Mouse (Mus musculus): Measurements from ENCODE around the gene Ccdc97. TPM values are rescaled to one million over a fixed set of nuclear protein-coding genes. Genes with fewer than 3 reads are reported as not detected.

Ccdc97 gene
- polyA plus RNA-seq, 1 experiment from 2014 or later: 47.7 TPM

GRCm38 (mm10) chr7:25688810-25689586, 29.9 kb downstream of the Ccdc97 start:
- Histone ChIP-seq H3K9ac (replicated peaks; ENCODE audit: low read length) (peak overlapping the region; percentile 36), H3K9me3 (ENCODE audit: control insufficient read depth, low read length) (no peaks in the 10 kb centered on the region), H3K4me1 (ENCODE audit: control insufficient read depth, insufficient read depth, low read length) (peaks cover 33% of the 10 kb centered on the region), H3K36me3 (ENCODE audit: control insufficient read depth, insufficient read depth, low read length) (no peaks in the 10 kb centered on the region), H3K27ac (replicated peaks; ENCODE audit: low read depth, low read length) (no peak overlapping the region), H3K27me3 (ENCODE audit: control insufficient read depth, insufficient read depth, low read length) (peaks cover 54% of the 10 kb centered on the region), H3K4me3 (replicated peaks; ENCODE audit: low read depth, low read length) (peak overlapping the region; percentile 30), H3K4me2 (ENCODE audit: low read length) (peak overlapping the region; percentile 54)
- ATAC-seq (ENCODE audit: low FRiP score, low TSS enrichment): no peak
- 2% methylated on average over 50 of the region's 52 CpGs for WGBS
- peak; percentile 47 for DNase-seq

DNA sequence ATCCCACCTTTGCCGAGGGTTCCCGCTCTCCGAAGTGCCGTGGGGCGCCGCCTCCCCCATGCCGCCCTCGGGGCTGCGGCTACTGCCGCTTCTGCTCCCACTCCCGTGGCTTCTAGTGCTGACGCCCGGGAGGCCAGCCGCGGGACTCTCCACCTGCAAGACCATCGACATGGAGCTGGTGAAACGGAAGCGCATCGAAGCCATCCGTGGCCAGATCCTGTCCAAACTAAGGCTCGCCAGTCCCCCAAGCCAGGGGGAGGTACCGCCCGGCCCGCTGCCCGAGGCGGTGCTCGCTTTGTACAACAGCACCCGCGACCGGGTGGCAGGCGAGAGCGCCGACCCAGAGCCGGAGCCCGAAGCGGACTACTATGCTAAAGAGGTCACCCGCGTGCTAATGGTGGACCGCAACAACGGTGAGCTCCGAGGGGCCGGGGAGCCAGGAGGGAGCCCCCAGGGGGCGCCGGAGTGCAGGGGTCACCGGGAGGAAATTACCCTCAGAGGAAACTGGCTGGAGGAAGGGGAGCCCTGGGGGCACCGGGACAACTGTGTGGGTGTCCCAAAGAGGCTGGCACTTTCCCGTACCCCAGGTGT, 31.0 kb downstream of the Ccdc97 start:
- Histone ChIP-seq H3K4me2 (ENCODE audit: low read length) (peak overlapping the region; percentile 54), H3K4me3 (replicated peaks; ENCODE audit: low read depth, low read length) (peak overlapping the region; percentile 30), H3K9me3 (ENCODE audit: control insufficient read depth, low read length) (no peaks in the 10 kb centered on the region), H3K36me3 (ENCODE audit: control insufficient read depth, insufficient read depth, low read length) (no peaks in the 10 kb centered on the region), H3K27ac (replicated peaks; ENCODE audit: low read depth, low read length) (no peak overlapping the region), H3K9ac (replicated peaks; ENCODE audit: low read length) (0 out of 2 replicates have a peak overlapping the region, but pooled peaks have one; percentile 23), H3K4me1 (ENCODE audit: control insufficient read depth, insufficient read depth, low read length) (peaks cover 33% of the 10 kb centered on the region), H3K27me3 (ENCODE audit: control insufficient read depth, insufficient read depth, low read length) (peaks cover 54% of the 10 kb centered on the region)
- under 1% methylated on average over 47 of the region's 47 CpGs for WGBS
- ATAC-seq (ENCODE audit: low FRiP score, low TSS enrichment) (no peak), DNase-seq (no peak)

- H3K4me3 ChIP-seq (replicated peaks; ENCODE audit: low read depth, low read length): peak within 1 kb of the TSS; percentile 30
- peak; percentile 41 for ATAC-seq (ENCODE audit: low FRiP score, low TSS enrichment)
- DNase-seq: peak; percentile 64
- peak within 1 kb of the TSS; percentile 23; the same call in 1 of the 2 replicates for H3K9ac ChIP-seq (replicated peaks; ENCODE audit: low read length)
- no peak within 1 kb of the TSS for H3K27ac ChIP-seq (replicated peaks; ENCODE audit: low read depth, low read length)
- no peaks in the 10 kb centered on the region for H3K9me3 ChIP-seq (ENCODE audit: control insufficient read depth, low read length)
- peak within 1 kb of the TSS; percentile 54 for H3K4me2 ChIP-seq (ENCODE audit: low read length)
- peaks cover 33% of the 10 kb centered on the region for H3K4me1 ChIP-seq (ENCODE audit: control insufficient read depth, insufficient read depth, low read length)
- H3K36me3 ChIP-seq (ENCODE audit: control insufficient read depth, insufficient read depth, low read length): no peaks in the 10 kb centered on the region
- H3K27me3 ChIP-seq (ENCODE audit: control insufficient read depth, insufficient read depth, low read length): peaks cover 54% of the 10 kb centered on the region
- WGBS: under 1% methylated on average over 67 of the region's 69 CpGs
Observed at GRCm38 (mm10) chr7:25686680-25687531, 32.0 kb downstream of the Ccdc97 start, which contains the start of gene Tgfb1. Gene Tgfb1, plus strand, starts transcription at chr7:25687002.

DNA sequence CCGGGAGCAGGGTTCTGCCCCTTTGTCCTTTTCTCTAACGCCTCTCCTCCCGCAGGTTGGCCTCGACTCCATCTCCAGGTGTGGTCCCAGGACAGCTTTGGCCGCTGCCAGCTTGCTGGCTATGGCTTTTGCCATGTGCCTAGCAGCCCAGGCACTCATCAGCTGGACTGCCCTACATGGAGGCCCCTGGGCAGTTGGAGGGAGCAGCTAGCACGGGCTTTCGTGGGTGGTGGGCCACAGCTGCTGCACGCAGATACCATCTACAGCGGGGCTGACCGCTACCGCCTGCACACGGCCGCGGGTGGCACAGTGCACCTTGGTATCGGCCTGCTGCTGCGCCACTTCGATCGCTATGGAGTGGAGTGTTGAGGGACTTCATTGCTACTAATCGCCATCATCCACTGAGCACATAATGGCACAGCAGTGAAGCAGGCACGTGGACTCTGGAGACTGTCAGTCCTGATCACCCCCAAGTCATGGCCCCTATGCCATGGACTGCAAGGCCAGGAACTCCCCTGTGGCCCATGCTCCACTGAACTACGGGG, 32.9 kb downstream of the Ccdc97 start:
- Histone ChIP-seq H3K4me2 (ENCODE audit: low read length) (no peak overlapping the region), H3K36me3 (ENCODE audit: control insufficient read depth, insufficient read depth, low read length) (no peaks in the 10 kb centered on the region), H3K9me3 (ENCODE audit: control insufficient read depth, low read length) (no peaks in the 10 kb centered on the region), H3K27ac (replicated peaks; ENCODE audit: low read depth, low read length) (no peak overlapping the region), H3K4me3 (replicated peaks; ENCODE audit: low read depth, low read length) (no peak overlapping the region), H3K27me3 (ENCODE audit: control insufficient read depth, insufficient read depth, low read length) (peaks cover 53% of the 10 kb centered on the region), H3K9ac (replicated peaks; ENCODE audit: low read length) (no peak overlapping the region), H3K4me1 (ENCODE audit: control insufficient read depth, insufficient read depth, low read length) (peaks cover 38% of the 10 kb centered on the region)
- ATAC-seq (ENCODE audit: low FRiP score, low TSS enrichment) (no peak), DNase-seq (no peak)
- 69% methylated on average over 21 of the region's 21 CpGs for WGBS

DNA sequence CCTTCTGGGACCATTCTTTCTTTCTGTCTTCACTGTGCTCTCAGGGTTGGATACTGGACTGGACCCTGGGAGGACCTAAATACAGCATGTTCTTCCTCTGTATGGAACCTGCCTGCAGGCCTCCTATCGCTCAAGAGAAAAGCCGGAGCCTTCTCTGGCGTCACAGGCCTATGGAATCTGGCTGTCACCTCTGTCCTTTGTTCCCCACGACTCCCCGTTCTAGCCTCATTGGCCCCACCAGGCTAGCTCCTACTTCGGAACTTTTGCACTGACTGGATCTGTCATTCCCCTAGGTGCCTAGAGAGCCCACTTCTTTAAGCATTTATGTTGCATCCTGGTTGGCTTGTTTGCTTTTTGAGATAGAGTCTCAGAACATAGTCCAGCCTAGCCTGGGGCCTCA, 34.2 kb downstream of the Ccdc97 start:
- Histone ChIP-seq H3K27ac (replicated peaks; ENCODE audit: low read depth, low read length) (no peak overlapping the region), H3K4me1 (ENCODE audit: control insufficient read depth, insufficient read depth, low read length) (peaks cover 43% of the 10 kb centered on the region), H3K4me2 (ENCODE audit: low read length) (no peak overlapping the region), H3K9ac (replicated peaks; ENCODE audit: low read length) (no peak overlapping the region), H3K4me3 (replicated peaks; ENCODE audit: low read depth, low read length) (no peak overlapping the region), H3K27me3 (ENCODE audit: control insufficient read depth, insufficient read depth, low read length) (peaks cover 41% of the 10 kb centered on the region), H3K9me3 (ENCODE audit: control insufficient read depth, low read length) (no peaks in the 10 kb centered on the region), H3K36me3 (ENCODE audit: control insufficient read depth, insufficient read depth, low read length) (no peaks in the 10 kb centered on the region)
- ATAC-seq (ENCODE audit: low FRiP score, low TSS enrichment) (no peak), DNase-seq (no peak)
- 78% methylated on average over 6 of the region's 6 CpGs for WGBS

DNA sequence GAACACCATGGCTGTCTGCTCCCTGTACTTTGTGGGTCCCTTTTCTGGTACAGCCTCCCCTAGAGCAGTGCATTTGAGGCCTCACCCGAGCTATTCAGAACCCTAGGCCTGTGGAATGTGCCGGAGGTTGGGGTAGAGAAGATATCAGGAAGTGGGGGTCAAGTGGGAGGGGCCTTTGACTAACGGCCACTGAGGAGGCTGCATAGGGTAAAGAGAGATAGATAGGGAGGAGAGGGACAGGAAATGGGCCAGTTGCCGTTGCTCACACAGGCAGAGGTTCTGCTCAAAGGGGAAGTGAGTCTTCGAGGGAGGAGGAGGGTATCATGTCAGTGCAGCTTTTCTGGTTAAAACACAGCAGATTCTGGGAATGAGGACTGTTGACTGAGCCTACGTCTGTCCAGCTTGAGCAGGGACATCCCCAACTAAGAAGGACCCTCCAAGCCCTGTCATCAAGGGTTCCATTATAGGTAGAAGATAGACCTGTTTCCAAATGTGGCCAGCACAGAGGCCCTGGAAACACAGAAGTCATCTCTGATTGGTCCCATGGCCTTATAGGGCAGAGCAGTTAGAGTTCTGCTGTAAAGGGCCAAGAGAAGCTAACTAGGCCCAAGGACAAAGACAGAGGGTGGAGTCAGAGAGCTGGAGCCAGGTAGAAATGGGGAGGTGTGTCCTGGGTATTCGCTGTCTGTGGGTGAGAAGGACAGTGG, 35.3 kb downstream of the Ccdc97 start:
- no peak overlapping the region for H3K4me3 ChIP-seq (replicated peaks; ENCODE audit: low read depth, low read length)
- H3K36me3 ChIP-seq (ENCODE audit: control insufficient read depth, insufficient read depth, low read length): no peaks in the 10 kb centered on the region
- DNase-seq: no peak
- peaks cover 30% of the 10 kb centered on the region for H3K27me3 ChIP-seq (ENCODE audit: control insufficient read depth, insufficient read depth, low read length)
- 78% methylated on average over 7 of the region's 7 CpGs for WGBS
- H3K9ac ChIP-seq (replicated peaks; ENCODE audit: low read length): no peak overlapping the region
- no peak for ATAC-seq (ENCODE audit: low FRiP score, low TSS enrichment)
- no peaks in the 10 kb centered on the region for H3K9me3 ChIP-seq (ENCODE audit: control insufficient read depth, low read length)
- H3K4me1 ChIP-seq (ENCODE audit: control insufficient read depth, insufficient read depth, low read length): peaks cover 35% of the 10 kb centered on the region
- no peak overlapping the region for H3K27ac ChIP-seq (replicated peaks; ENCODE audit: low read depth, low read length)
- H3K4me2 ChIP-seq (ENCODE audit: low read length): no peak overlapping the region

- Histone ChIP-seq H3K36me3 (ENCODE audit: control insufficient read depth, insufficient read depth, low read length) (no peaks in the 10 kb centered on the region), H3K9ac (replicated peaks; ENCODE audit: low read length) (peak overlapping the region; percentile 20; the same call in 1 of the 2 replicates), H3K27ac (replicated peaks; ENCODE audit: low read depth, low read length) (peak overlapping the region; percentile 96), H3K9me3 (ENCODE audit: control insufficient read depth, low read length) (no peaks in the 10 kb centered on the region), H3K4me3 (replicated peaks; ENCODE audit: low read depth, low read length) (peak overlapping the region; percentile 63), H3K4me1 (ENCODE audit: control insufficient read depth, insufficient read depth, low read length) (peaks cover 16% of the 10 kb centered on the region), H3K4me2 (ENCODE audit: low read length) (peak overlapping the region; percentile 58), H3K27me3 (ENCODE audit: control insufficient read depth, insufficient read depth, low read length) (peaks cover 11% of the 10 kb centered on the region)
- ATAC-seq (ENCODE audit: low FRiP score, low TSS enrichment) (peak; percentile 34; the same call in 1 of the 2 replicates), DNase-seq (no peak)
- WGBS: 69% methylated on average over 15 of the region's 15 CpGs
Observed at GRCm38 (mm10) chr7:25681341-25682231, 37.3 kb downstream of the Ccdc97 start.

All from midbrain, embryonic 14.5 days (tissue).